Mouse (Mus musculus) MEL (cell line): ENCODE results near the gene Cdiptos. TPM values are rescaled to one million over a fixed set of nuclear protein-coding genes. Genes with fewer than 3 reads are reported as not detected.

Source experiments
- DNase-seq: peaks from one replicate; pipeline ENCODE4 v3.0.0; 2011; ENCODE audit warnings: low read depth, low spot score
- H3K27ac ChIP-seq: 2 replicates; pipeline ENCODE4 v1.5.1; 2012; ENCODE audit warnings: low read depth, mild to moderate bottlenecking, control low read depth, low read length, moderate library complexity; ENCODE audit not compliant: control insufficient read depth
- H3K27me3 ChIP-seq, 2 experiments: fragments of 150-350 bp in 1 of 2; sonication (generic) in 1 of 2; 2 replicates each; pipeline ENCODE4 v1.6.1; 2012; ENCODE audit warnings: low read length in 2 of 2, mild to moderate bottlenecking in 2 of 2, improper control_type of control experiment in 1 of 2, moderate library complexity in 1 of 2; ENCODE audit not compliant: insufficient read depth in 2 of 2, control insufficient read depth in 1 of 2
- H3K36me3 ChIP-seq, 2 experiments: 2 replicates each; pipeline ENCODE4 v1.6.1; 2012 to 2014; ENCODE audit warnings: low read length in 2 of 2, improper control_type of control experiment in 1 of 2, inconsistent platforms in 1 of 2, mild to moderate bottlenecking in 1 of 2; ENCODE audit not compliant: insufficient read depth in 2 of 2, control insufficient read depth in 1 of 2
- H3K4me1 ChIP-seq, 2 experiments: fragments of 150-350 bp in 1 of 2; sonication (generic) in 1 of 2; 2 replicates each; pipeline ENCODE4 v1.6.1; 2012; ENCODE audit warnings: low read length in 2 of 2, improper control_type of control experiment in 1 of 2, mild to moderate bottlenecking in 1 of 2; ENCODE audit not compliant: insufficient read depth in 2 of 2, control insufficient read depth in 1 of 2
- H3K4me3 ChIP-seq, 2 experiments: fragments of 150-350 bp in 1 of 2; sonication (generic) in 1 of 2; 2 replicates each; pipeline ENCODE4 v1.5.1; 2012; ENCODE audit warnings: low read depth in 2 of 2, low read length in 2 of 2, mild to moderate bottlenecking in 2 of 2, moderate library complexity in 2 of 2, control low read depth in 1 of 2, improper control_type of control experiment in 1 of 2; ENCODE audit not compliant: control insufficient read depth in 1 of 2, insufficient read depth in 1 of 2
- H3K79me2 ChIP-seq: 2 replicates; pipeline ENCODE4 v1.6.1; 2012; ENCODE audit warnings: mild to moderate bottlenecking, low read length, moderate library complexity; ENCODE audit not compliant: control insufficient read depth, poor library complexity, insufficient read depth
- H3K9ac ChIP-seq: 2 replicates; pipeline ENCODE4 v1.6.1; 2012; ENCODE audit warnings: low read depth, mild to moderate bottlenecking, control low read depth, low read length, moderate library complexity; ENCODE audit not compliant: control insufficient read depth, poor library complexity, severe bottlenecking
- H3K9me3 ChIP-seq: fragments of 150-350 bp; sonication (generic); replicated peaks from 2 replicates; pipeline ENCODE4 v1.6.1; 2012; ENCODE audit warnings: mild to moderate bottlenecking, low read length, improper control_type of control experiment, moderate library complexity; ENCODE audit not compliant: insufficient read depth
- BHLHE40 ChIP-seq: IDR thresholded peaks from 2 replicates; pipeline ENCODE4 v1.6.1; 2012; ENCODE audit warnings: low read depth, mild to moderate bottlenecking, inconsistent platforms, low read length, improper control_type of control experiment, borderline replicate concordance
- E2F4 ChIP-seq: IDR thresholded peaks from 2 replicates; pipeline ENCODE4 v1.6.1; 2011; ENCODE audit warnings: low read depth, low read length, improper control_type of control experiment, borderline replicate concordance
- ELF1 ChIP-seq: IDR thresholded peaks from 2 replicates; pipeline ENCODE4 v1.6.1; 2014; ENCODE audit warnings: low read depth, mild to moderate bottlenecking, inconsistent platforms, low read length, improper control_type of control experiment, moderate library complexity
- GABPA ChIP-seq: IDR thresholded peaks from 2 replicates; pipeline ENCODE4 v1.6.1; 2012; ENCODE audit warnings: low read depth, mild to moderate bottlenecking, inconsistent platforms, low read length, improper control_type of control experiment, moderate library complexity
- GATA1 ChIP-seq: IDR thresholded peaks from 2 replicates; pipeline ENCODE4 v1.6.1; 2011; ENCODE audit warnings: low read depth, low read length, improper control_type of control experiment
- MAFK ChIP-seq: IDR thresholded peaks from 2 replicates; pipeline ENCODE4 v1.6.1; 2011; ENCODE audit warnings: low read depth, mild to moderate bottlenecking, low read length, improper control_type of control experiment, borderline replicate concordance
- MAZ ChIP-seq: IDR thresholded peaks from 2 replicates; pipeline ENCODE4 v1.6.1; 2012; ENCODE audit warnings: low read depth, mild to moderate bottlenecking, inconsistent platforms, low read length, improper control_type of control experiment
- MXI1 ChIP-seq: IDR thresholded peaks from 2 replicates; pipeline ENCODE4 v1.6.1; 2011; ENCODE audit warnings: mild to moderate bottlenecking, low read depth, low read length, improper control_type of control experiment
- MYB ChIP-seq: IDR thresholded peaks from 2 replicates; pipeline ENCODE4 v1.6.1; 2011; ENCODE audit warnings: mild to moderate bottlenecking, low read depth, low read length, improper control_type of control experiment
- MYC ChIP-seq: IDR thresholded peaks from 2 replicates; pipeline ENCODE4 v1.6.1; 2011; ENCODE audit warnings: low read depth, mild to moderate bottlenecking, low read length, improper control_type of control experiment, moderate library complexity
- NRF1 ChIP-seq: IDR thresholded peaks from 2 replicates; pipeline ENCODE4 v1.6.1; 2014; ENCODE audit warnings: low read depth, mild to moderate bottlenecking, inconsistent platforms, low read length, improper control_type of control experiment, moderate library complexity; ENCODE audit not compliant: poor library complexity, insufficient read depth, severe bottlenecking
- RAD21 ChIP-seq: IDR thresholded peaks from 2 replicates; pipeline ENCODE4 v1.6.1; 2011; ENCODE audit warnings: mild to moderate bottlenecking, low read depth, low read length, improper control_type of control experiment
- SIN3A ChIP-seq: IDR thresholded peaks from 2 replicates; pipeline ENCODE4 v1.6.1; 2012; ENCODE audit warnings: low read length, improper control_type of control experiment, inconsistent platforms
- USF2 ChIP-seq, 2 experiments: IDR thresholded peaks; 2 replicates each; pipeline ENCODE4 v1.6.1; 2011 to 2012; ENCODE audit warnings: improper control_type of control experiment in 2 of 2, low read length in 2 of 2, borderline replicate concordance in 1 of 2, inconsistent platforms in 1 of 2, low read depth in 1 of 2, mild to moderate bottlenecking in 1 of 2; ENCODE audit not compliant: insufficient read depth in 1 of 2
- ZKSCAN1 ChIP-seq: IDR thresholded peaks from 2 replicates; pipeline ENCODE4 v1.6.1; 2012; ENCODE audit warnings: low read depth, mild to moderate bottlenecking, inconsistent platforms, low read length, improper control_type of control experiment, moderate library complexity
- polyA plus RNA-seq, 2 experiments: library from polyadenylated mRNA; stranded (reverse) in 1 of 2; unstranded in 1 of 2; fragments of >175 nt in 1 of 2; fragments of >200 nt in 1 of 2; gene quantifications; 2 replicates each; pipeline versions ENCODE4 v1.2.1 to v1.2.4; 2012; ENCODE audit warnings: low replicate concordance in 2 of 2, low read depth in 1 of 2; ENCODE audit not compliant: insufficient read length in 2 of 2, insufficient read depth in 1 of 2, missing spikeins in 1 of 2
- total RNA-seq: library from RNA; depleted of rRNA; stranded (reverse); fragments of 300-350 nt; gene quantifications from 2 replicates; pipeline ENCODE4 v1.2.3, GENCODE M21; 2012

Gene Cdiptos
- total and polyA plus RNA-seq, 3 experiments, result 0.35 to 1.8 TPM; not detected in 1

- no peaks in the 10 kb centered on the region for H3K27me3 ChIP-seq
- peaks cover 0 to 9% of the 10 kb centered on the region in 2 experiments; a peak in 2 of 4 replicates for H3K36me3 ChIP-seq
- 0 out of 2 replicates have a peak, but pooled peaks have one; percentile 23 for TF ChIP-seq GATA1
- peak; percentile 52; the same call in 1 of the 2 replicates for TF ChIP-seq MYC
- no peak for TF ChIP-seq MAFK
- H3K9ac ChIP-seq, result no peak overlapping the region
- H3K4me3 ChIP-seq, result no peak overlapping the region
- no peak overlapping the region for H3K27ac ChIP-seq
- H3K9me3 ChIP-seq, result no peaks in the 10 kb centered on the region
- peak; percentile 55 for DNase-seq
- peaks cover 6 to 11% of the 10 kb centered on the region in 2 experiments for H3K4me1 ChIP-seq
- no peaks in the 10 kb centered on the region for H3K79me2 ChIP-seq
Observed at GRCm38 (mm10) chr7:126959780-126960179, 16.1 kb downstream of the Cdiptos start.

- Histone ChIP-seq H3K79me2 (no peaks in the 10 kb centered on the region), H3K27ac (no peak overlapping the region), H3K4me3 (no peak overlapping the region), H3K4me1 (peaks cover 6 to 12% of the 10 kb centered on the region in 2 experiments), H3K27me3 (no peaks in the 10 kb centered on the region), H3K9me3 (no peaks in the 10 kb centered on the region), H3K36me3 (peaks cover 0 to 9% of the 10 kb centered on the region in 2 experiments; a peak in 2 of 4 replicates), H3K9ac (no peak overlapping the region)
- no peak for DNase-seq
- TF ChIP-seq MYB (no peak), USF2 (IDR thresholded peaks at IDR 0.05; ENCODE audit: borderline replicate concordance in 1 of 2, insufficient read depth in 1 of 2, low read depth in 1 of 2, low read length in 2 of 2) (no peak), NRF1 (no peak), RAD21 (no peak), E2F4 (no peak), ELF1 (no peak), GABPA (no peak), MAFK (no peak), ZKSCAN1 (no peak), SIN3A (no peak), MXI1 (no peak), MAZ (no peak), BHLHE40 (no peak)
Observed at GRCm38 (mm10) chr7:126955125-126955524, 20.8 kb downstream of the Cdiptos start.
